Mouse (Mus musculus): Measurements from ENCODE around the gene Tbx15.

DNA sequence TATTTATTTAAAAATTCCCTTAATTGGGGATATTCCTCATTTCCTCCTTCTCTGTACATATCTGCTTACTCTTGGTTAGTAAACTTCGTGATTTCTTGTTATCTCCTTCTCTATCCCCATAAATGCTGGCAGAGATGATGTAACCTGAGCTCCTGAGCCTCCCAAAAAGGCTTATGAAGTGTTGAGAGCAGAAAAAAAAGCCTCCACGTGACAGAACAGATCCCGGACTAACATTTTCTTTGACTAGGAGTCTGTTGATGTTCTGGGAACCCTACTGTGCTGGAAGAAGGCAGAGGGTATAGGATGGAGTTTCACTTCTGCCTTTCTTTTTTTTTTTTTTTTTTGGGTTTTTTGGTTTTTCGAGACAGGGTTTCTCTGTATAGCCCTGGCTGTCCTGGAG, 146.9 kb downstream of the Tbx15 start:
- no peak for TF ChIP-seq POLR2A (IDR thresholded peaks at IDR 0.05; ENCODE audit: borderline replicate concordance, extremely low read depth, low read depth, low read length)
- no peak for TF ChIP-seq CTCF (IDR thresholded peaks at IDR 0.05; ENCODE audit: insufficient read depth, low read length)

Data from lung, adult 2 months (tissue).